Mouse (Mus musculus) intestine, embryonic 16.5 days (tissue): ENCODE results near the gene Dhx33. TPM values are rescaled to one million over a fixed set of nuclear protein-coding genes. Genes with fewer than 3 reads are reported as not detected.

Experiments used
- ATAC-seq: fragments of 200-750 bp; cut with Nextera tagmentation; 2 replicates; pipeline ENCODE4 v1.8.0; 2017; ENCODE audit warnings: moderate TSS enrichment, moderate library complexity
- H3K27ac ChIP-seq: fragments of 300-500 bp; sonication (generic); 2 replicates; pipeline ENCODE4 v1.5.1; 2014; ENCODE audit warnings: mild to moderate bottlenecking, low read length
- H3K27me3 ChIP-seq: fragments of 300-500 bp; sonication (generic); replicated peaks from 2 replicates; pipeline ENCODE4 v1.6.1; 2014; ENCODE audit warnings: low read length, control low read depth, mixed read lengths; ENCODE audit not compliant: control insufficient read depth, insufficient read depth
- H3K36me3 ChIP-seq: fragments of 300-500 bp; sonication (generic); 2 replicates; pipeline ENCODE4 v1.6.1; 2014; ENCODE audit warnings: low read length, control low read depth; ENCODE audit not compliant: control insufficient read depth, insufficient read depth
- H3K4me1 ChIP-seq: fragments of 300-500 bp; sonication (generic); 2 replicates; pipeline ENCODE4 v1.6.1; 2014; ENCODE audit warnings: low read length, control low read depth, mixed read lengths; ENCODE audit not compliant: control insufficient read depth, insufficient read depth
- H3K4me2 ChIP-seq: fragments of 300-500 bp; sonication (generic); 2 replicates; pipeline ENCODE4 v1.6.1; 2014; ENCODE audit warnings: low read depth, low read length, control low read depth
- H3K4me3 ChIP-seq: fragments of 300-500 bp; sonication (generic); 2 replicates; pipeline ENCODE4 v1.5.1; 2014; ENCODE audit warnings: mild to moderate bottlenecking, low read length
- H3K9ac ChIP-seq: fragments of 300-500 bp; sonication (generic); 2 replicates; pipeline ENCODE4 v1.6.1; 2014; ENCODE audit warnings: low read depth, low read length
- H3K9me3 ChIP-seq: fragments of 300-500 bp; sonication (generic); 2 replicates; pipeline ENCODE4 v1.6.1; 2016; ENCODE audit warnings: low read length, control low read depth; ENCODE audit not compliant: control insufficient read depth
- WGBS: fragments of 180-500 bp; shearing (Covaris S2); extraction: QIAGEN DNeasy Blood & Tissue Kit; methylation state at CpG from one replicate; pipeline ENCODE4 v1.1.7; 2014; 5-methylcytosine and 5-hydroxymethylcytosine counted together
- polyA plus RNA-seq: library from polyadenylated mRNA; unstranded; fragments of >200 nt; fragmentation: Nextera tagmentation; extraction: Ambion mirVana; gene quantifications from 2 replicates; pipeline ENCODE4 v1.2.1, GENCODE M21; 2015

The Dhx33 gene
- polyA plus RNA-seq: 12.2 and 13.9 TPM in 2 replicates

DNA sequence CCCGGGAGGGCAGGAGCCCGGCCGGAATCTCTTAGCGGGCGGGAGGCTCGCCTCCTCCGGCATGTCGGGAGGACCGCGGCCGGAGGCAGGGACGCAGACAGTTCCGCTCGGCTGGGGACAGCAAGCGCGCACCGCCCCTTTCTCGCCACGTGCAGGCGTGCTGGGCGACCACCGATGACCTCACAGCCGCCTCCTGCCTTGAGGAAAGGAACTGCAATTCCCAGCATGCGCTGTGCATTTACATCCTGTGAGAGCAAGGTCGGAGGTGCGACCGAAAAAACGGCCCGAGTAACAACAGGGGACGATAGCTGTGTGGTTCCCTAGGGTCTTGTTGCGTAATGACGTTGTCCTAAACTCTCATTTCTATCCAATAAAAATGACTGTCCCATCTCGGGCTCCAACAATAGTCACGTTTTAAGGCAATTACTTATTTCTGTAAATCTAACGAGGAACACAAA lies at the start of gene Dhx33:
TSS of gene Dhx33 (minus strand) at position 122 of the 458 bp plus-strand sequence.
- ATAC-seq: peak; percentile 98
- H3K4me2 ChIP-seq: peak within 1 kb of the TSS; percentile 59
- no peaks in the 10 kb centered on the region for H3K27me3 ChIP-seq
- WGBS: under 1% methylated on average over 33 of the region's 35 CpGs
- H3K36me3 ChIP-seq: 0 out of 2 replicates have a peak, but pooled peaks cover 2% of the 10 kb centered on the region
- H3K9ac ChIP-seq: peak within 1 kb of the TSS; percentile 81
- peaks cover 13% of the 10 kb centered on the region for H3K4me1 ChIP-seq
- no peaks in the 10 kb centered on the region for H3K9me3 ChIP-seq
- H3K27ac ChIP-seq: peak within 1 kb of the TSS; percentile 87
- H3K4me3 ChIP-seq: peak within 1 kb of the TSS; percentile 96

DNA sequence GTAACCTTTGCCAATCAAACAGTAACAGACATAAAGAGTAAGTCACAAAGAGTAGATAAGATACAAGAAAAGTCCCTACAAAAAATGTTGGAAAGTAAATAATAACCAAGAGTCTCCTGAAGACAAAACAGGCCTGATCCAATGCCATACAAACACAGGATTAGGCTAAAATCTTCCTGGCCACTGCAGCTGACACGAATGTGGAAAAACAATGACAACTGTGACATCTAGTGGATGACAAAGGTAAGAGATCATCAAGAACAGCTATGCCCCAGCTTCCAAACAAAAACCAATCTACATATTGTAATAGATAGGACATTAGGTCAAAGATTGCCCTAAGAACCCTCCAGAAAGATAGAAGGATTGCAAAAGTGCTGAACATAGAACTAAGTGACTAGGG lies 48.3 kb upstream of the Dhx33 start:
- no peak overlapping the region for H3K9ac ChIP-seq

DNA sequence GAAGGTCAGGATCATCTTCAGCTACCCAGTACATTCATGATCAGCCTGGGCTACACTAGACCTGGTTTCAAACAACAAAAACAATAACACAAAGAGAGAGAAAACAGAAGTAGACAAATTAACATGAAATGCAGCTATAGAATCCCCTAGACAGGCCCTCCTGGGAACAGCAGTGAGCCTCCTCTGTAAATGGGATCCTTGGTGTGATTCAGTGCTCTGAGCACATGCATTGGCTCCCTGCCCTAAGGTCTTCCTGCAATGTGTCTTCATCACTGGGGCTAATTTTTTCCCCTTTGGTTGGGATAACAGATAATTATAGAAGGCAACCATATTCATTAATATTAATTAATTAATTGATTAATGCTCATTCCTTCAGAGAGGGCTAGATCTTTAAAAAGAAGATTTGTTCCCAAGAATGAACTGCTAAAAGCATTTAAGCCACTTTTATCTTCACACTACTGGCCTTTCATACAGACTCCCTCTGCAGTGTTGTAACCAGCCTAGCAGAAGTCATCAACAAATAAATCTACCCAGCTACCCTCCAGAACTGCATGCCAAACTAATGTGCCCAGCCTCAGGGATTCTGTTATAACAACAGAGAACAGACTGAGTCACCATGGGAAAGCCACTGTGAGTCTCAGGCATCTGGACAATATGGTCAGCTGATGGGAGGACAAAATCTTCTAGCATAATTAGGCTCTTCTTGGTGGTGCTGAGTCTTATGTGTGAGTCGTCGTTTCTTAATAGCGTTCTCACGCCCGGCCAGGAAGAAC lies 35.5 kb upstream of the Dhx33 start:
- ATAC-seq: no peak
- Histone ChIP-seq H3K9ac (no peak overlapping the region), H3K27ac (no peak overlapping the region), H3K36me3 (no peaks in the 10 kb centered on the region), H3K4me2 (no peak overlapping the region), H3K4me1 (no peaks in the 10 kb centered on the region), H3K27me3 (no peaks in the 10 kb centered on the region), H3K4me3 (no peak overlapping the region), H3K9me3 (no peaks in the 10 kb centered on the region)
- WGBS: 92% methylated on average over 5 of the region's 5 CpGs

More for the DNA sequence above, 48.3 kb upstream of the Dhx33 start:
- Histone ChIP-seq H3K9me3 (no peaks in the 10 kb centered on the region), H3K27me3 (no peaks in the 10 kb centered on the region), H3K36me3 (no peaks in the 10 kb centered on the region), H3K27ac (no peak overlapping the region), H3K4me2 (no peak overlapping the region), H3K4me1 (no peaks in the 10 kb centered on the region), H3K4me3 (no peak overlapping the region)
- WGBS: 3% methylated on average over 1 of the region's 1 CpGs
- no peak for ATAC-seq

DNA sequence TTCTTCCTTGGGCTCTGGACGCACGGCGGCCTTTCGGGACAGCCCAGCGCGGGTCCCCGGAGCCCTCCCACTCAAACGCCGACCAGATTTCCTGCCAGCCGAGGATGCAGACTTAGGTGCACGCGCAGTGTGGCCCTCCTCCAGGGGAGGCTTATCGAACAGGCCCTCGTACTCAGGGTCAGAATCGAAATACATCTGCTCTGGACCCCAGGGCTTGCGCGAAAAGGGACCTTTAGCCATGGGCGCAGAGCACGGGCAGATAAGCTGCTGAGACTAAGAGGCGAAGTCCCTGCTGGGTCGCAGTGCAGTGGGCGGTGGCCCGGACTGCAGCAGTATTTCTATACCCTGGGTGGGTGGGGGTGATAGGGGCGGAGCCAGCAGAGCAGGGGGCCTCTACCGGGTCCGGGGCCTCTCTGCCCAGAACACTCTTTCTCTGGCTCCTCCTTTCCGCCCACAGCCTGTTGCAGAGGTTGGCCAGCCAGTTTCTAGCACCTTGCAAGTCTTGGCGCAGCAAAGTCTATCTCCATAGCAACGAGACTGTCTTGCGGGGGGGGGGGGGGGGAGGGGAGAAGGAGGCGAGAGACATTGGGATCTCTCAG lies 29.0 kb upstream of the Dhx33 start, which contains the start of gene 6330403K07Rik:
TSS of gene 6330403K07Rik (minus strand) at position 351 of the 599 bp plus-strand sequence.
- H3K9me3 ChIP-seq: no peaks in the 10 kb centered on the region
- no peaks in the 10 kb centered on the region; the same call in 1 of the 2 replicates for H3K4me1 ChIP-seq
- peak within 1 kb of the TSS; percentile 69 for H3K9ac ChIP-seq
- H3K27ac ChIP-seq: peak within 1 kb of the TSS; percentile 64
- under 1% methylated on average over 29 of the region's 31 CpGs for WGBS
- H3K4me2 ChIP-seq: peak within 1 kb of the TSS; percentile 86
- no peaks in the 10 kb centered on the region for H3K27me3 ChIP-seq
- H3K36me3 ChIP-seq: no peaks in the 10 kb centered on the region
- H3K4me3 ChIP-seq: peak within 1 kb of the TSS; percentile 58
- ATAC-seq: peak; percentile 97

DNA sequence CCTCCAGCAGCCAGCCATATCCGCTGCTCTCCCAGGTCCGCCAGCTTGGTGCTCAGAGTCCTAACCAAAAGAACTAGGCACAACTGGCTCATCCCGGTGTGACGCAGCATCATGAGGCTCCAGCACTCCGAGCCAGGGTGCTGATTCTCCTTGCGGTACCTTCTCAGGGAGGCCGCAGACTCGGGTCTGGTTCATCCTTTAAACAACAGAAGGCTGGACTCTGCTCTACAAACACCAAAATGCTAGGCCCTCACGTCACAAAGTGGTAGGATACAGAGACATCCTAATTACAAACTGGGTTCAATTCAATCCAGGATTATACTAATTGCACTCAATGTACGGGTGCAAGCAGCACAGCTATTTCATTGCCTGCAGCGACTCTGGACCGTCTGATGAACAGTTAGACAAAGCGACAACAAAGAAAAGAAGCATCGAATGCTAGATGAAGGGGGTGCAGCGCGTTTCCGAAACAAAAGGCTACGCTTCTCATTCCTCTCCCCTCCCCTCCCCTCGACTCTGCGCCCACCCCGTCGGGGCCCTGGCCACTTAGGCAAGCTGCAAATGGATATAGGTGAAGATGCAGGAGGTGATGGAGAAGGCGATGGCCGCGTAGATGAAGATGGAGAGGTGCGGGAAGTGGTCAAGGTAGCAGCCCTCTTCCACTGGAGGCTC lies 28.4 kb upstream of the Dhx33 start:
- H3K4me3 ChIP-seq: peak overlapping the region; percentile 58
- H3K4me1 ChIP-seq: no peaks in the 10 kb centered on the region; the same call in 1 of the 2 replicates
- H3K9me3 ChIP-seq: no peaks in the 10 kb centered on the region
- peak overlapping the region; percentile 69 for H3K9ac ChIP-seq
- no peaks in the 10 kb centered on the region for H3K36me3 ChIP-seq
- no peaks in the 10 kb centered on the region for H3K27me3 ChIP-seq
- peak overlapping the region; percentile 86 for H3K4me2 ChIP-seq
- H3K27ac ChIP-seq: peak overlapping the region; percentile 64
- WGBS: 8% methylated on average over 26 of the region's 26 CpGs
- no peak for ATAC-seq

DNA sequence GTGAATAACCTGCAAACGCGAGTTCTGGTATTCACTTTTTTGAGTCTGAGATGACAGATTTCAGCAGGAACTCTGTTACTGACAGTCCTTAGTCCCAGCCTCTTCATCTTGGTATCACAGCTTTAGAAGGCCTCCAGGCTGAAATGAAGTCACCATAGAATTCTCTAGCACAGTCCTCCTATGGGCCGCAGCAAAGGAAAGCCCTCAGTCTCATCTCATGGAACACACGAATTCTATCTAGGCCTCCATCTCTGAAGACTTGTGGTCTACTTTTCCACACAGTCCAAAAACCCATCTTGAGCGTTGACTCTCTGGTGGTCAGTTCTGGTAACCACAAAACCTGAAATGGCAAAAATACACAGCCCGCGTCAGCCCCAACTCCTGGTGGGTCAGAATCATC lies 27.8 kb upstream of the Dhx33 start:
- H3K4me1 ChIP-seq: no peaks in the 10 kb centered on the region; the same call in 1 of the 2 replicates
- 68% methylated on average over 7 of the region's 7 CpGs for WGBS
- H3K27me3 ChIP-seq: no peaks in the 10 kb centered on the region
- H3K4me3 ChIP-seq: peak overlapping the region; percentile 58
- peak overlapping the region; percentile 86 for H3K4me2 ChIP-seq
- peak overlapping the region; percentile 64; the same call in 1 of the 2 replicates for H3K27ac ChIP-seq
- peak overlapping the region; percentile 69 for H3K9ac ChIP-seq
- no peaks in the 10 kb centered on the region for H3K36me3 ChIP-seq
- no peak for ATAC-seq
- H3K9me3 ChIP-seq: no peaks in the 10 kb centered on the region

DNA sequence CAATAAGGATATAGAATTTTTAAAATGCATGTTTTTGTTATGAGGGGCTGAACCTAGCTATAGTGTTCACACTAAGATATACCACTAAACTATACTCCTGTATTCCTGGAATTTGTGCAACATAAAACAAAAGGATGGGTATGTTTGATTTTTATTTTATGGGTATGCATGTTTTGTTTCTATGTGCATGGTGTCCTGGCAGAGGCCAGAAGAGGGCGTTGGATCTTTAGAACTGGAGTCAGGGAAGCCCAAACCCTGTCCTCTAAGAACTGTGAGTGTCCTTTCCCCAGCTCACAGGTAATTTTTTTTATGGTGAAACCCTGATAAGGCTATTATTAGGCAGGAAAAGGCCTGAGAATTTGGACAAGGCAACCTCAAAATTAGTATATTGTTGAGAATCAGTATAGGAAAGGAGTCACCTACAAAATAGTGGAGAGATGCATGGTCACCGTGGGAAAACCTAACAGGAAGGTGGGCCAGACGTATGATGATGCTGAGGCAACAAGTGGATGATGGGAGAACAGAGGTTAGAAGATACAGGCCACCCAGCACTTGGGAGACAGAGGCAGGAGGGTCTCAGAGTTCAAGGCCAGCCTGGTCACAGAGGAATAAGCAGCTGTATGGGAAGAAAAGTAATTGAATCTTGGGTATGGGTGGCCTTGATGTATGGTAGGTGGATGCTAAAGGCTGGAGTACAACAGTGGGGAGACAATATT lies 25.3 kb upstream of the Dhx33 start:
- Histone ChIP-seq H3K36me3 (peaks cover 6% of the 10 kb centered on the region; the same call in 1 of the 2 replicates), H3K4me3 (no peak overlapping the region), H3K4me2 (no peak overlapping the region), H3K27me3 (no peaks in the 10 kb centered on the region), H3K9ac (no peak overlapping the region), H3K4me1 (no peaks in the 10 kb centered on the region; the same call in 1 of the 2 replicates), H3K27ac (no peak overlapping the region), H3K9me3 (no peaks in the 10 kb centered on the region)
- 72% methylated on average over 3 of the region's 3 CpGs for WGBS
- no peak for ATAC-seq

DNA sequence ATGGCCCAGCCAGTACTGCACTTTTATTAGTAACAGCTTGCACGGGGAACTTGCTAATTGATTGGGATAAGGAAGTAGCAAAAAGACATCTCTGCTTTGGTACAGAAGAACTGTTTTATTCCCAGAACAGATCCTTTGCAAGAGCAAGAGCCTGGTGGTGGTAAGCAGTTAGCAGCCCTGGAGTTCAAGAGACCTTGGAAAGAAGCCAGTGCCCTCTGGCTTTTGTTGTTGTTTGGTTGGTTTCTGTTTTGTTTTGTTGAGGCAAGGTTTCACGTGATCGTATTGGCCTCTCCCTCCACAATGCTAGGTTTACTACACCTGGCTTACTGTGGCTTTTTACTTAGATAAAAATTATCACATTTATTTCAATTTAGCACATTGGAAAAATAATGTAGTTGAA lies 24.0 kb upstream of the Dhx33 start:
- Histone ChIP-seq H3K4me1 (no peaks in the 10 kb centered on the region; the same call in 1 of the 2 replicates), H3K4me2 (no peak overlapping the region), H3K4me3 (no peak overlapping the region), H3K9ac (no peak overlapping the region), H3K27ac (no peak overlapping the region), H3K36me3 (peaks cover 6% of the 10 kb centered on the region; the same call in 1 of the 2 replicates), H3K9me3 (no peaks in the 10 kb centered on the region), H3K27me3 (no peaks in the 10 kb centered on the region)
- 79% methylated on average over 3 of the region's 3 CpGs for WGBS
- no peak for ATAC-seq
